Mouse (Mus musculus) MEL (cell line): ENCODE data around the gene Gdf1. TPM values are rescaled to one million over a fixed set of nuclear protein-coding genes. Genes with fewer than 3 reads are reported as not detected.
A peak's percentile ranks its signal among the peaks of the same experiment; 100 is the strongest.

Source experiments
- DNase-seq: peaks from one replicate; pipeline ENCODE4 v3.0.0; 2011; ENCODE audit warnings: low read depth, low spot score
- H3K27ac ChIP-seq: 2 replicates; pipeline ENCODE4 v1.5.1; 2012; ENCODE audit warnings: low read depth, mild to moderate bottlenecking, control low read depth, low read length, moderate library complexity; ENCODE audit not compliant: control insufficient read depth
- H3K27me3 ChIP-seq, 2 experiments: fragments of 150-350 bp in 1 of 2; sonication (generic) in 1 of 2; 2 replicates each; pipeline ENCODE4 v1.6.1; 2012; ENCODE audit warnings: low read length in 2 of 2, mild to moderate bottlenecking in 2 of 2, improper control_type of control experiment in 1 of 2, moderate library complexity in 1 of 2; ENCODE audit not compliant: insufficient read depth in 2 of 2, control insufficient read depth in 1 of 2
- H3K36me3 ChIP-seq, 2 experiments: 2 replicates each; pipeline ENCODE4 v1.6.1; 2012 to 2014; ENCODE audit warnings: low read length in 2 of 2, improper control_type of control experiment in 1 of 2, inconsistent platforms in 1 of 2, mild to moderate bottlenecking in 1 of 2; ENCODE audit not compliant: insufficient read depth in 2 of 2, control insufficient read depth in 1 of 2
- H3K4me1 ChIP-seq, 2 experiments: fragments of 150-350 bp in 1 of 2; sonication (generic) in 1 of 2; 2 replicates each; pipeline ENCODE4 v1.6.1; 2012; ENCODE audit warnings: low read length in 2 of 2, improper control_type of control experiment in 1 of 2, mild to moderate bottlenecking in 1 of 2; ENCODE audit not compliant: insufficient read depth in 2 of 2, control insufficient read depth in 1 of 2
- H3K4me3 ChIP-seq, 2 experiments: fragments of 150-350 bp in 1 of 2; sonication (generic) in 1 of 2; 2 replicates each; pipeline ENCODE4 v1.5.1; 2012; ENCODE audit warnings: low read depth in 2 of 2, low read length in 2 of 2, mild to moderate bottlenecking in 2 of 2, moderate library complexity in 2 of 2, control low read depth in 1 of 2, improper control_type of control experiment in 1 of 2; ENCODE audit not compliant: control insufficient read depth in 1 of 2, insufficient read depth in 1 of 2
- H3K79me2 ChIP-seq: 2 replicates; pipeline ENCODE4 v1.6.1; 2012; ENCODE audit warnings: mild to moderate bottlenecking, low read length, moderate library complexity; ENCODE audit not compliant: control insufficient read depth, poor library complexity, insufficient read depth
- H3K9ac ChIP-seq: 2 replicates; pipeline ENCODE4 v1.6.1; 2012; ENCODE audit warnings: low read depth, mild to moderate bottlenecking, control low read depth, low read length, moderate library complexity; ENCODE audit not compliant: control insufficient read depth, poor library complexity, severe bottlenecking
- H3K9me3 ChIP-seq: fragments of 150-350 bp; sonication (generic); replicated peaks from 2 replicates; pipeline ENCODE4 v1.6.1; 2012; ENCODE audit warnings: mild to moderate bottlenecking, low read length, improper control_type of control experiment, moderate library complexity; ENCODE audit not compliant: insufficient read depth
- CHD1 ChIP-seq: IDR thresholded peaks from 2 replicates; pipeline ENCODE4 v1.6.1; 2012; ENCODE audit warnings: low read depth, mild to moderate bottlenecking, inconsistent platforms, low read length, improper control_type of control experiment
- CTCF ChIP-seq, 3 experiments: IDR thresholded peaks in 2 of 3; conservative IDR thresholded peaks in 1 of 3; 2 replicates each; pipeline ENCODE4 v1.5.1; 2011 to 2012; ENCODE audit warnings: low read length in 3 of 3, low read depth in 2 of 3, mild to moderate bottlenecking in 2 of 3, improper control_type of control experiment in 1 of 3, inconsistent platforms in 1 of 3, mixed read lengths in 1 of 3, moderate library complexity in 1 of 3; ENCODE audit not compliant: control insufficient read depth in 1 of 3, insufficient read depth in 1 of 3, poor library complexity in 1 of 3, severe bottlenecking in 1 of 3
- E2F4 ChIP-seq: IDR thresholded peaks from 2 replicates; pipeline ENCODE4 v1.6.1; 2011; ENCODE audit warnings: low read depth, low read length, improper control_type of control experiment, borderline replicate concordance
- ELF1 ChIP-seq: IDR thresholded peaks from 2 replicates; pipeline ENCODE4 v1.6.1; 2014; ENCODE audit warnings: low read depth, mild to moderate bottlenecking, inconsistent platforms, low read length, improper control_type of control experiment, moderate library complexity
- ETS1 ChIP-seq: IDR thresholded peaks from 2 replicates; pipeline ENCODE4 v1.6.1; 2012; ENCODE audit warnings: low read depth, mild to moderate bottlenecking, inconsistent platforms, low read length, improper control_type of control experiment, moderate library complexity
- GATA1 ChIP-seq: IDR thresholded peaks from 2 replicates; pipeline ENCODE4 v1.6.1; 2011; ENCODE audit warnings: low read depth, low read length, improper control_type of control experiment
- HCFC1 ChIP-seq: IDR thresholded peaks from 2 replicates; pipeline ENCODE4 v1.6.1; 2012; ENCODE audit warnings: low read depth, mild to moderate bottlenecking, inconsistent platforms, low read length, improper control_type of control experiment, moderate library complexity
- JUND ChIP-seq: IDR thresholded peaks from 2 replicates; pipeline ENCODE4 v1.6.1; 2011; ENCODE audit warnings: low read depth, mild to moderate bottlenecking, improper control_type of control experiment, low read length
- KAT2A ChIP-seq: conservative IDR thresholded peaks from 2 replicates; pipeline ENCODE4 v1.6.1; 2012; ENCODE audit warnings: low read depth, low read length, improper control_type of control experiment, inconsistent platforms
- MAX ChIP-seq: IDR thresholded peaks from 2 replicates; pipeline ENCODE4 v1.6.1; 2011; ENCODE audit warnings: low read length, improper control_type of control experiment
- MAZ ChIP-seq: IDR thresholded peaks from 2 replicates; pipeline ENCODE4 v1.6.1; 2012; ENCODE audit warnings: low read depth, mild to moderate bottlenecking, inconsistent platforms, low read length, improper control_type of control experiment
- RAD21 ChIP-seq: IDR thresholded peaks from 2 replicates; pipeline ENCODE4 v1.6.1; 2011; ENCODE audit warnings: mild to moderate bottlenecking, low read depth, low read length, improper control_type of control experiment
- SMC3 ChIP-seq: IDR thresholded peaks from 2 replicates; pipeline ENCODE4 v1.6.1; 2011; ENCODE audit warnings: low read depth, low read length, improper control_type of control experiment
- TAL1 ChIP-seq: IDR thresholded peaks from 2 replicates; pipeline ENCODE4 v1.6.1; 2012; ENCODE audit warnings: mild to moderate bottlenecking, inconsistent platforms, low read length, moderate library complexity, mixed read lengths
- TBP ChIP-seq: IDR thresholded peaks from 2 replicates; pipeline ENCODE4 v1.8.0; 2011; ENCODE audit warnings: low read depth, low read length, improper control_type of control experiment
- TCF12 ChIP-seq: IDR thresholded peaks from 2 replicates; pipeline ENCODE4 v1.6.1; 2014; ENCODE audit warnings: low read depth, mild to moderate bottlenecking, inconsistent platforms, low read length, improper control_type of control experiment, moderate library complexity
- ZNF384 ChIP-seq: IDR thresholded peaks from 2 replicates; pipeline ENCODE4 v1.6.1; 2012; ENCODE audit warnings: low read depth, mild to moderate bottlenecking, inconsistent platforms, low read length, improper control_type of control experiment
- polyA plus RNA-seq, 2 experiments: library from polyadenylated mRNA; stranded (reverse) in 1 of 2; unstranded in 1 of 2; fragments of >175 nt in 1 of 2; fragments of >200 nt in 1 of 2; gene quantifications; 2 replicates each; pipeline versions ENCODE4 v1.2.1 to v1.2.4; 2012; ENCODE audit warnings: low replicate concordance in 2 of 2, low read depth in 1 of 2; ENCODE audit not compliant: insufficient read length in 2 of 2, insufficient read depth in 1 of 2, missing spikeins in 1 of 2
- total RNA-seq: library from RNA; depleted of rRNA; stranded (reverse); fragments of 300-350 nt; gene quantifications from 2 replicates; pipeline ENCODE4 v1.2.3, GENCODE M21; 2012

Gdf1 gene
- total and polyA plus RNA-seq, 3 experiments = 1.9 to 2.6 TPM; not detected in 1

DNA sequence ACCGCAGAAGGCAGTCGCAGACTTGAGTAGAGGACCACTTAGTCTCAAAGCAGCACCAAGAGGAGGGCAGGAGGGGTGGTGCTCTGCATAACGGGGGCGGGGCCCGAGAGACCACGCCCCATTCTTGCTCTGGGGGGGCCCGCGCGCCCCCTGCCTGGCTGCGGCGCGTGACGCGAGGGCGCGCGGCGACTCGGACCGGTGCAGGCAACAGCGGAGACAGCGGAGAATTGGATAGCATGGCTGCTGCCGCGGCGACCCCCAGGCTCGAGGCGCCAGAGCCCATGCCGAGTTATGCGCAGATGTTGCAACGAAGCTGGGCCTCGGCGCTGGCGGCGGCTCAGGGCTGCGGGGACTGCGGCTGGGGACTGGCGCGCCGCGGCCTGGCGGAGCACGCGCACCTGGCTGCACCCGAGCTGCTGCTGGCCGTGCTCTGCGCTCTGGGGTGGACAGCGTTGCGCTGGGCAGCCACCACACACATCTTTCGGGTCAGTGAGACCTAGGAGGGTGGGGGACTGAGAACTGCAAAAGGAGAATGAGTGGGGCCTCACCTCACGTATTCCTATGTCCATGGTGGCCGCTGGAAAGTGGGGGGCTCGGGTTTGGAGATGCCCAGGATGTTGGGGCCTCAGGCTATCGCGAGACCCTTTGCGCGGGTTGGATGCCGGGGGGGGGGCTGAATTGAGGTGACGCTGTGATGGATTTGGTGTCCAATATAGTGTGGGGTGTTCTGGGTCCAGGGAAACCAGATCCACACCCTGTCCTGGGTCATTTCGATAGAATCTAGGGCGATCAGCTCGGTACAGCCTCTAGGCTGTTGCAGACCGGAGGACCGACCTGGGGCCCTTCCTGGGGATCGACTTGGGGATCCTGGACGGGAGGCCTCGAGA is 13.8 kb upstream of the Gdf1 start, which contains the start of gene Cers1 (continued):
- TF ChIP-seq TBP (no peak), MAX (peak; percentile 31; the same call in 1 of the 2 replicates), JUND (no peak)

DNA sequence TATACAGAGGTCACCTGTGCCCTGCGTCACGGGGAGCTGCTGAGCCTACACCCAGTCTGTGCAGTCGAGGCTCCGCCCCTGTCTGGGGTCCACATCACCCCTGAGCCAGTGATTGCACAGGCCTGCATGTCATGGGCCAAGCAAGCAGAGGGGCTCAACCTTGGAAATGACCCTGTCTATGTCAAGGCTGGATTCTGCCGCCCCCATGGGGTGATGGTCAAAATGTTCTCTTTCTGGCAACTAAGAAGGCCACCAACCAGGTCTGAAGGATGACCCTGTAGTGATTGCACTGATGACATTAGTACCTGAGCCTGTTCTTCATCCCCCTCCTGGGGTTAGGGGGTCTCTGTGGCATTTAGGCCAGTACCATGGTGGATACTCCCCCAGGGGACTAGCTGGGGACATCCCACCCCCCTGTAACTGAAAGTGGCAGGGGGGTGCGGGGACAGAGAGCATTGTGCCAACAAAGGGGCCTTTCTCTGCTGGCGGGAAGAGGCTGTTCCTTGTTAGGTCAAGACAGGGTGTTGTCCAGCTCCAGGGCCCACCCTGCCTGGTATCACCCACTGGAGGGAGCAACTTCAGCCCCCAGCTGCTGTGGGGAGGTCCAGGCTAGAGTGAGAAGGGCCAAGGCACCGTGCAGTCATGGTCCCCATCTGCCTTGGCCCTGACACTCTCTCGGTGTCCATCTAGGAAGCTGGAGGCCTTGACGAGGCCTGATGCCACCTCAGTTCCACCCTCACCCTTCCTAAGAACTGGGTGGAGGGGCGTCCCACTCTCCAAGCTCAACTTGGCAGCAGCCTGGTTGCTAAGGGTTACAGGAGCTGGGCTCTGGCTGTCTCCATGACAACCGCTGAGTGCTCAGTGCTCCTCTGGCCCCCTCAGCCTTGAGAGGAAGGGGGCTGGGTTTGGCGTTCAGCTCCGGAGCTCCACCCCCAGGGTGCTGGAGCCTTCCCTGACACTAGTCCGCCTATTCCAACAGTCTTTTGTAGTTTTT is 12.8 kb upstream of the Gdf1 start:
- peak overlapping the region; percentile 80 to 99 for H3K4me3 ChIP-seq
- H3K27me3 ChIP-seq = no peaks in the 10 kb centered on the region
- TF ChIP-seq ZNF384 (no peak), CTCF (IDR thresholded peaks at IDR 0.05 in 2 of 3, conservative IDR thresholded peaks at IDR 0.05 in 1 of 3; ENCODE audit: control insufficient read depth in 1 of 3, insufficient read depth in 1 of 3, low read depth in 2 of 3, low read length in 3 of 3, poor library complexity in 1 of 3, severe bottlenecking in 1 of 3) (peak in 1 of 3 experiments; percentile 11; a peak in 1 of 6 replicates), RAD21 (peak; percentile 13)
- no peaks in the 10 kb centered on the region; a peak in 1 of 4 replicates for H3K36me3 ChIP-seq
- no peak for DNase-seq
- peaks cover 1% of the 10 kb centered on the region; the same call in 1 of the 2 replicates for H3K79me2 ChIP-seq
- peaks cover 2 to 6% of the 10 kb centered on the region in 2 experiments; a peak in 3 of 4 replicates for H3K4me1 ChIP-seq
- H3K9ac ChIP-seq = peak overlapping the region; percentile 81
- no peaks in the 10 kb centered on the region for H3K9me3 ChIP-seq
- no peak overlapping the region for H3K27ac ChIP-seq

DNA sequence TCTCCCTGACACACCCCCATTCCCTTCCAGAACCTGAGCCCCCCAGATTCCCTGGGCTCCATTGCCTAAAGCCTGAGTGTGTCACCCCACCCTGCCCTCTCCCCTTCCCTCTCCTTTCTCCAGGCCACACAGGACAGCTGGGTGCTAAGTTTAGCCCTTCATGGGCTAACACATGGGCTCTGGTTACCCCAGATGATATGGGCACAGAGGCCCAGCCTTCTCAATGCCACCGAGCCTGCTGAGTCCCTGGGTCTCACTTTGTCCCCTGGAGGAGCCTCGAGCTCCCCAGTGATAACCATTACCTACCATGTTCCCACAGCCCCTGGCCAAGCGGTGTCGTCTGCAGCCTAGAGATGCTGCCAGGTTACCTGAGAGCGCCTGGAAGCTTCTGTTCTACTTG is 11.7 kb upstream of the Gdf1 start:
- DNase-seq = no peak
- Histone ChIP-seq H3K27me3 (no peaks in the 10 kb centered on the region), H3K27ac (no peak overlapping the region), H3K79me2 (peaks cover 1% of the 10 kb centered on the region; the same call in 1 of the 2 replicates), H3K4me1 (peaks cover 2 to 6% of the 10 kb centered on the region in 2 experiments; a peak in 3 of 4 replicates), H3K4me3 (no peak overlapping the region)
- no peak for TF ChIP-seq ZNF384
- TF ChIP-seq HCFC1 = no peak
- TF ChIP-seq MAZ = no peak
- TF ChIP-seq KAT2A = no peak
- no peak for TF ChIP-seq E2F4
- no peak for TF ChIP-seq TCF12
- TF ChIP-seq CHD1 = no peak
- TF ChIP-seq SMC3 = no peak
- no peak for TF ChIP-seq CTCF (IDR thresholded peaks at IDR 0.05 in 2 of 3, conservative IDR thresholded peaks at IDR 0.05 in 1 of 3; ENCODE audit: control insufficient read depth in 1 of 3, insufficient read depth in 1 of 3, low read depth in 2 of 3, low read length in 3 of 3, poor library complexity in 1 of 3, severe bottlenecking in 1 of 3)
- TF ChIP-seq ELF1 = no peak
- TF ChIP-seq MAX = no peak
- TF ChIP-seq GATA1 = no peak
- no peak for TF ChIP-seq ETS1
- TF ChIP-seq TAL1 = no peak
- TF ChIP-seq, all 39 proteins: peak for 0
- H3K9ac ChIP-seq = no peak overlapping the region
- no peaks in the 10 kb centered on the region; a peak in 1 of 4 replicates for H3K36me3 ChIP-seq
- H3K9me3 ChIP-seq = no peaks in the 10 kb centered on the region
